Mouse (Mus musculus): ENCODE data around the gene Amer3. TPM values are rescaled to one million over a fixed set of nuclear protein-coding genes. Genes with fewer than 3 reads are reported as not detected.
"Not testable (repeated sequence)": the region's sequence is repeated elsewhere in the genome, so short reads cannot be mapped to it uniquely, and the experiment has no call there.

Amer3 gene
- polyA plus RNA-seq (2012; rRNA removed): not detected in 2 replicates

GRCm38 (mm10) chr1:34578851-34579781 is at the start of gene Amer3:
Gene Amer3, plus strand, starts transcription at chr1:34579657.
- DNase-seq (ENCODE audit: low read depth): no peak

GRCm38 (mm10) chr1:34534574-34534973 is 44.9 kb upstream of the Amer3 start:
- not testable (repeated sequence) for DNase-seq (ENCODE audit: low read depth)

- not testable (repeated sequence) for DNase-seq (ENCODE audit: low read depth)
These were observed 44.3 kb upstream of the Amer3 start, which contains the start of gene Cfc1 for GRCm38 (mm10) chr1:34535043-34535698. Gene Cfc1, plus strand, starts transcription at chr1:34535648.

- no peak for DNase-seq (ENCODE audit: low read depth)
These were observed 43.1 kb upstream of the Amer3 start for GRCm38 (mm10) chr1:34536291-34536766.

GRCm38 (mm10) chr1:34536767-34537485 is 42.5 kb upstream of the Amer3 start:
- DNase-seq (ENCODE audit: low read depth): no peak

- no peak for DNase-seq (ENCODE audit: low read depth)
These were observed 32.4 kb upstream of the Amer3 start for GRCm38 (mm10) chr1:34547074-34547473.

- no peak for DNase-seq (ENCODE audit: low read depth)
These were observed 25.8 kb upstream of the Amer3 start for GRCm38 (mm10) chr1:34553690-34554089.

GRCm38 (mm10) chr1:34554275-34554674 is 25.2 kb upstream of the Amer3 start:
- DNase-seq (ENCODE audit: low read depth): no peak

GRCm38 (mm10) chr1:34560843-34561242 is 18.6 kb upstream of the Amer3 start, which contains the start of gene Prss40:
Gene Prss40, minus strand, starts transcription at chr1:34560943.
- DNase-seq (ENCODE audit: low read depth): no peak

- DNase-seq (ENCODE audit: low read depth): no peak
These were observed 14.9 kb upstream of the Amer3 start for GRCm38 (mm10) chr1:34564383-34565045.

GRCm38 (mm10) chr1:34568120-34568519 is 11.3 kb upstream of the Amer3 start:
- no peak for DNase-seq (ENCODE audit: low read depth)

GRCm38 (mm10) chr1:34569876-34570275 is 9.6 kb upstream of the Amer3 start:
- DNase-seq (ENCODE audit: low read depth): no peak

- DNase-seq (ENCODE audit: low read depth): no peak
These were observed 8.0 kb upstream of the Amer3 start for GRCm38 (mm10) chr1:34571431-34571830.

GRCm38 (mm10) chr1:34573221-34573620 is 6.2 kb upstream of the Amer3 start:
- no peak for DNase-seq (ENCODE audit: low read depth)

- DNase-seq (ENCODE audit: low read depth): no peak
These were observed 412 bp downstream of the Amer3 start for GRCm38 (mm10) chr1:34579782-34580356.

GRCm38 (mm10) chr1:34582218-34582617 is 2.8 kb downstream of the Amer3 start:
- DNase-seq (ENCODE audit: low read depth): no peak

GRCm38 (mm10) chr1:34583821-34584263 is 4.4 kb downstream of the Amer3 start:
- no peak for DNase-seq (ENCODE audit: low read depth)

GRCm38 (mm10) chr1:34584736-34585135 is 5.3 kb downstream of the Amer3 start:
- no peak for DNase-seq (ENCODE audit: low read depth)

- no peak for DNase-seq (ENCODE audit: low read depth)
These were observed 8.0 kb downstream of the Amer3 start for GRCm38 (mm10) chr1:34587298-34588096.

GRCm38 (mm10) chr1:34600000-34600399 is 20.5 kb downstream of the Amer3 start:
- no peak for DNase-seq (ENCODE audit: low read depth)
